Mouse (Mus musculus) megakaryocyte, embryonic 14.5 days (primary cell): ENCODE results near the gene Casp3. TPM values are rescaled to one million over a fixed set of nuclear protein-coding genes. Genes with fewer than 3 reads are reported as not detected.
"Not testable (repeated sequence)": the region's sequence is repeated elsewhere in the genome, so short reads cannot be mapped to it uniquely, and the experiment has no call there.

ENCODE experiments used
- H3K27me3 ChIP-seq: replicated peaks from 2 replicates; pipeline ENCODE3; 2012; ENCODE audit warnings: inconsistent platforms
- H3K36me3 ChIP-seq: replicated peaks from 2 replicates; pipeline ENCODE3; 2012; ENCODE audit warnings: low read length, inconsistent platforms, mixed read lengths
- H3K4me1 ChIP-seq: 2 replicates; pipeline ENCODE4 v1.6.1; 2012; ENCODE audit warnings: inconsistent platforms
- H3K4me3 ChIP-seq: replicated peaks from 2 replicates; pipeline ENCODE3; 2012; ENCODE audit warnings: moderate library complexity, mild to moderate bottlenecking, inconsistent platforms
- H3K9me3 ChIP-seq: 2 replicates; pipeline ENCODE4 v1.6.1; 2012; ENCODE audit warnings: inconsistent platforms
- FLI1 ChIP-seq: IDR thresholded peaks from 2 replicates; pipeline ENCODE4 v1.6.1; 2012; ENCODE audit warnings: low read length, inconsistent platforms, mixed read lengths
- GATA1 ChIP-seq: IDR thresholded peaks from 3 replicates; pipeline ENCODE4 v1.6.1; 2012; ENCODE audit warnings: mixed read lengths, low read length, inconsistent platforms, borderline replicate concordance
- polyA plus RNA-seq: library from polyadenylated mRNA; stranded (reverse); fragments of >175 nt; gene quantifications from 2 replicates; pipeline ENCODE4 v1.2.3, GENCODE M21; 2012; ENCODE audit warnings: low replicate concordance; ENCODE audit not compliant: insufficient read depth

Gene Casp3
- 5.7 and 12.1 TPM in 2 replicates for polyA plus RNA-seq

DNA sequence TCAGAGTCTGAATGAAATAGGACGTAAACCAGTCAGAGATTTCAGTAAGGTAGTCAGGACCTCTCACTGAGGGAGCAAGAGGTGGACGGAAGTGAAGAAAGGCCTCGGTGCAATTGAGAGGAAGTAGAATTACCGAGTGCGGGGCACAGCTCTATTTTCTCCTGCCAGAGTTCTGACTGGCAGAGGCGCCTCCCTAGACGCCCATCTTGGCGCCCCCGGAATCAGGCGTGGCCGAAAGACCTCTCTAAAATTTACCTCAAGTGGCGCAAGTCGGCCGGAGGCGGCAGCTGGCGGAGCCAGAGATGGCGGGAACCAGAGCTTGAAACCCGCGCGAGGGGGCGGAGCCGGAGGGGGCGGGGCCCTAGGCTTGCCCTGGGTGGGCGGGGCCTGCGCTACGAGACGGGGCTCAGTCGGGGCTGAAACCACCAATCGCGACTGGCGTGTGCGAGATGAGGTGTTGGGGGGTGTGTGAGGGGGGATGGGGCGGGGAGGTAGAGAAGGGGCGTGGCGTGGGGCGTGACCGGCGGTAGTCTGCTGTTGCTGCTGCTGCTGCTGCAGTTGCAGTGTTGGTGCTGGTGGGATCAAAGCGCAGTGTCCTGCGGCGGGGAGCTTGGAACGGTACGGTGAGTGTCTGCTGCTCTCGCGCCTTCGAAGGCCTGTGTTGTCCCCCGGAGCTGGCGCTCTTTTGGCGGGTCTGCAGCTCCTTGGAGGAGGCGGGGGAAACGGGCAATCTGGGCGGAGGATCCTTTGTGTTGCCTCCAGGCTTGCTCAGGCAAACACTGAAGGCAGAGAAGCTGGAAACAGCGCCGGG lies at the start of gene Casp3, which contains the start of gene Primpol:
TSS of gene Casp3 (plus strand) at position 413 of the 811 bp plus-strand sequence.
TSS of gene Primpol (minus strand) at position 334 of the 811 bp plus-strand sequence.
- Histone ChIP-seq H3K36me3 (peaks cover 11% of the 10 kb centered on the region), H3K4me1 (peaks cover 43% of the 10 kb centered on the region), H3K27me3 (no peaks in the 10 kb centered on the region), H3K9me3 (no peaks in the 10 kb centered on the region), H3K4me3 (peak within 1 kb of the TSS; percentile 96)
- no peak for TF ChIP-seq FLI1
- TF ChIP-seq GATA1: no peak

DNA sequence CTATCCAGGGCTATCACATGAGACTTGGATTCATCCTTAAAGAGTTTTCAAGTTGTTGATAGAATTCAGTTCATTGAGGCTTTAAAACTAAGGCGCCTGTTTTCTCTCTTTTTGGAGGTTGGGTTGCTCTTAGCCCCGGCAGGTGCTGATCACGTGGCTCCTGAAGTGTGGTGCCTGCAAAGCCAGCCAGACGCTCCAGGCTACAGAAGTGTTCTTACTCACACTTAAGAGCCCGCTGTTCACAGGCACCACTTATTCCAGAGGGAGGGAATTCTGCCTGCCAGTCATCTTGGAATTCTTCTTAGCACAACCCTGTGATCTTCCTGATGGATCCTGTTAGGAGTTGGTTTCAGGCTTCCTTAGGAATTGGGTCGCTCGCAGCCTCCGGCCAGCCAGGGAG lies 49.1 kb upstream of the Casp3 start:
- no peaks in the 10 kb centered on the region for H3K27me3 ChIP-seq
- TF ChIP-seq GATA1 (no peak), FLI1 (no peak)
- H3K9me3 ChIP-seq: no peaks in the 10 kb centered on the region
- H3K4me1 ChIP-seq: peaks cover 17% of the 10 kb centered on the region; the same call in 1 of the 2 replicates
- H3K4me3 ChIP-seq: no peak overlapping the region
- H3K36me3 ChIP-seq: peaks cover 61% of the 10 kb centered on the region

DNA sequence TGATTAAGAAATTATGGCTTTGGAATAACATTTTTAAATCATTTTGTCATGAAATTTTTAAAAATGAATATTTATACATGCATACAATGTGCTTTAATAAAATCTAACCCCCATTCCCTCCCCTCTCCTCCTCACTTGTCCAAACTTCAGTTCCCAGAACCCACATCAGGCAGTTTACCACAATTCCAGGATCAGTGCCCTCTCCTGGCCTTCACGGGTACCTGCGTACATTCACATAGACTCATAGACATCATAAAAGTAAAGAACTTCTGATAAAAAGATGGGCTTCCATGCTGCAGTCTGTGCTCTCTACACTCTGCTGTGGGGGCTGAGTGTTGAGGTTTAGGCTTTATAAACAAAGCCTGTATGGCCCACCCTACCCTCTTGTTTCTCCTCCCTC lies 48.1 kb upstream of the Casp3 start:
- Histone ChIP-seq H3K36me3 (peaks cover 61% of the 10 kb centered on the region), H3K9me3 (no peaks in the 10 kb centered on the region), H3K4me1 (peaks cover 13% of the 10 kb centered on the region; the same call in 1 of the 2 replicates), H3K4me3 (no peak overlapping the region), H3K27me3 (no peaks in the 10 kb centered on the region)
- TF ChIP-seq GATA1: no peak
- no peak for TF ChIP-seq FLI1

DNA sequence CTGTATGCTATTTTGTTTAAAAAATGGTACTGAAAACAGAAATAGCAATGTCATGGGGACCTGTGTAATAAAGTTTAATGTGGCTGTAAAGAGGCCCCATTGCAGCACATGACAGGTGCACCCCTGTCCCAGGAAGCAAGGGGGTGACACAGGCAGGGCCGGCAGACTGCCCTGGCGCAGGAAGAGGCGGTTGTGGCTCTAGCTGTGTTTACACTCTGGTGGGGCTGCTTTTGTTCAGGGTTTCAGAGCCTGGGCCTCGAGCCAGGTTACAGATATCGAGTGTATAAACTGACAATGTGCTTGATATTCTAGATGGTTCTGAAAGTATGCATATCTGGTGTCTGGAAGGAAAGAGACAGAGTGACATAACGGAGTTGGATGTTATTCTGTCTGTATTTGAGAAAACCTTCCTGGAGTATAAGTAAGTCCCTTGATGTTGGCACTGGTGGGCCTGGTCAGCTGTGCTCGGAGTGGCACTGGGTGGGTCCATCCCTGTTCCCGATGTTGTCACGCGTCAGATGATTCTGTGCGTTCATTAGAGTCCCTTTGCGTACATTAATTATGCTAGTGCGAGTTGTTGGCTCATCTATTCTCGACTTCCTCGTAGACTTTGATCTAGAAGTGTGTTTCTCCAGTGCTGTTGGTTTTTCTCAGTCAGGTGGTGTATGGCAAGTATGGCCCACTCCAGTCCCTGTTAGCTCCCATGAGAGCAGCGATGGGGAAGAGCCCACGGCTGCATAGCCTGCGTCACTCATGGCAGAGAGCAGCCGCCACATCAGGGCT lies 47.2 kb upstream of the Casp3 start:
- Histone ChIP-seq H3K9me3 (no peaks in the 10 kb centered on the region), H3K4me3 (no peak overlapping the region), H3K4me1 (peaks cover 8% of the 10 kb centered on the region; the same call in 1 of the 2 replicates), H3K36me3 (peaks cover 65% of the 10 kb centered on the region), H3K27me3 (no peaks in the 10 kb centered on the region)
- TF ChIP-seq FLI1 (no peak), GATA1 (no peak)

DNA sequence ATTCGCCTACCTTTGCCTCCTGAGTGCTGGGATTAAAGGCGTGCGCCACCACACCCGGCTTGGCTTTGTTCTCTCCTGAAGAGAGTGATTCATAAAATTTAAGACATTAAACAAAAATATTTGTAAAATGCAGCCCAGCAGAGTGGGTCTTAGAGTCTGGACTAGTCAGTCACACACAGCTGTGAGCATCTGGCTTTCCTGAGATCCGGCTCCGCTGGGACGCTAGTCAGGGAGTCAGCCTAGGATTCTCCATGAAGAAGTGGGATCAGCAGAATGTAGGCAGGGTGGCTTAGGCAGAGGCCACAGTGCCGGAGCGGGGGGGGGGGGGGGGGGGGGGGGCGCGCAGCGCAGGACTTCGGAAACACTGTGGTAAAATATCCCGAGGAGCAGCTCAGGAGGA lies 46.4 kb upstream of the Casp3 start:
- no peak for TF ChIP-seq GATA1
- TF ChIP-seq FLI1: no peak
- H3K36me3 ChIP-seq: peaks cover 67% of the 10 kb centered on the region
- no peaks in the 10 kb centered on the region for H3K27me3 ChIP-seq
- no peak overlapping the region for H3K4me3 ChIP-seq
- no peaks in the 10 kb centered on the region for H3K9me3 ChIP-seq
- peaks cover 8% of the 10 kb centered on the region; the same call in 1 of the 2 replicates for H3K4me1 ChIP-seq

DNA sequence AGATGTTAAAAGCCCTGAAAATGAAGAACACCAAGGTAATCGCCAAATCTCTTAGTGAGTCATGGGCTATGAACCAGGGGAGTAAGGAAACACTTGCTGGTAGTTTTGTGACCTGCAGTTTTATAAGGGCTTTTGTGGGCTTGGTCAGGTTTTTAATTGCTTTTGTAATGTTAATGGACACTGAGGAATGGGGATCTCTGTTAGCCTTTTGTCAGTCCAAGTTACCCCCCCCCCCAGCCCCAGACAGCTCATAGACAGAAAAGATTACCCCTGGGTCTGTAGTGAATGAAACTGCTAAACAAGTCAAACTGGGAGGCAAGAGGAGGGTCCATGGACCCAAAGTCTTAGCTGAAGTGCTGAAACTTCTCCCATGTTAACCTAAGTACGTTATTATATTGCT lies 43.6 kb upstream of the Casp3 start:
- TF ChIP-seq FLI1 (no peak), GATA1 (no peak)

DNA sequence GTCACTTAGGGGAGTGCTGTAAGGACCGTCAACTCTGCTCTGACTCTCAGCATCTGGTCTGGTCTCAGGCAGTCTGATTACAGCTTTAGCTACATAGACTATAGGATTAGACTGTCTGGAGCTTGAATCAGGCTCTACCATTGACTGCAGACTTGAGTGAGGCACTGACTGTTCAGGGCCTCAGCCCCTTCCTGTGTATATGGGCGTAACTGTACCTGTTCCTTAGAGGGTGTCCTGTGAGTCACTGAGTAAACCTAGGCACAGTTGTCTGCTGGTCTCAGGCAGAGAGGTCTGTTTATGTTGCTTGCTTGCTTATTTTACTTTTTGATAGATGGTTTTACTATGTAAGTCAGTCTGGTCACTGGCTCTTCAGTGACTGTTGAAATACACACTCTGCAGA lies 43.1 kb upstream of the Casp3 start:
- no peak for TF ChIP-seq FLI1
- TF ChIP-seq GATA1: no peak
- Histone ChIP-seq H3K36me3 (peaks cover 84% of the 10 kb centered on the region), H3K27me3 (no peaks in the 10 kb centered on the region), H3K9me3 (no peaks in the 10 kb centered on the region), H3K4me3 (no peak overlapping the region), H3K4me1 (peaks cover 22% of the 10 kb centered on the region)

More for the DNA sequence above, 43.6 kb upstream of the Casp3 start:
- peaks cover 22% of the 10 kb centered on the region for H3K4me1 ChIP-seq
- H3K36me3 ChIP-seq: peaks cover 81% of the 10 kb centered on the region
- H3K4me3 ChIP-seq: no peak overlapping the region
- H3K9me3 ChIP-seq: no peaks in the 10 kb centered on the region
- no peaks in the 10 kb centered on the region for H3K27me3 ChIP-seq

DNA sequence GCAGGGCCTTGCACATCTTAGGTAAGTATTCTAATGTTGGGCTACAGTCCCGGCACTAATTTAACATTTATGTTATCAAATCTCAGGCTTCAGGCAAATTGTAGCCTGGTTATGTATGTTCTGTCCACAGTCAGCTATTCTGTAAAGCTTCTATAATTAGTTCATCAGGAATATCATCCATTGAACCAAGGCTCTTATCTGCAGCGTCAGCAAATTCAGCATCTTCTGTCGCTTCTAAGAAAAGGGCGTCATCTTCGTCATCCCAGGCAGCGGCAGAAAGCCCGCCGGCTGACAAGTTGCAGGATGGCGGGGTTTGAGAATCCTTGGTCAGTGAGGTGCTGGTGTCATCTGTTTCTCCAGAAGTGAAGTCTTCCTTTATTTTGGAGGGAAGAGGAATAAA lies 38.3 kb upstream of the Casp3 start:
- H3K4me3 ChIP-seq: no peak overlapping the region
- TF ChIP-seq GATA1 (no peak), FLI1 (no peak)
- peaks cover 93% of the 10 kb centered on the region for H3K36me3 ChIP-seq
- no peaks in the 10 kb centered on the region for H3K27me3 ChIP-seq
- H3K4me1 ChIP-seq: peaks cover 24% of the 10 kb centered on the region
- no peaks in the 10 kb centered on the region for H3K9me3 ChIP-seq

DNA sequence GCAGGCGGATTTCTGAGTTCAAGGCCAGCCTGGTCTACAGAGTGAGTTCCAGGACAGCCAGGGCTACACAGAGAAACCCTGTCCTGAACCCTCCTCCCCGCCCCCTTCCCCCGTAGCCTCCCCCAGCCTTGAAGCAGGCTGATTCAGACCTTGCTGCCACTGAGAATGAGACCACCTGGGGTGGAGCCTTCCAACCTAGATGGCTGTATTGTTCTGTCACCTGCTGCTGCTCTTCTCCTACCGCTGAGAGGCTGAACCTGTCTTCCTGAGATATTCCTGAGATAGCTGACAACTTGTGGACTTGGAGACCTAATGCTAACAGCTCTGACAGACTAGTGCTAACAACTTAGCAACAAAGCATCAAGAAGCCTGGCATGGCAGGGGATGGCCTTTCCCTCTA lies 32.8 kb upstream of the Casp3 start:
- Histone ChIP-seq H3K4me1 (peaks cover 15% of the 10 kb centered on the region), H3K36me3 (peaks cover 70% of the 10 kb centered on the region)
- H3K4me3 ChIP-seq, H3K9me3 ChIP-seq, H3K27me3 ChIP-seq: not testable (repeated sequence)

DNA sequence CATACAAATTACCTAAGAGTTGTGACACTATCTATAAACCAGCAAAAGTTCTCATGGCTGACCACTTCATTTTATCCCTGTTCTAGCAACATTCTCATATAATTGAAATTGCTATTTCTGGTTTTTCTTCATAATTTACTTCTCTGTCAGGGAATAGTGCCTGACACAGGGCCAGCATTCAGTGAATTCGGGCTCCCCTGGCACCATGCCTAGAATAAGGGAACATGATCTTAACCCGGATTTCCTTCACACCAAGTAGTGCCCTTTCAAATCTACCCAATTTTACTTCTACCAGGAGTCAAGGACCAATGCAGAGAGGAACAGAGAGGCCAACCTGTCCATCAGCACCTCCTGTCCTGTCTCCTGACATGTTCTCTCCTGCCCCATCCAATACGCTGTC lies 31.5 kb upstream of the Casp3 start:
- H3K36me3 ChIP-seq: peaks cover 67% of the 10 kb centered on the region

More for the DNA sequence above, 31.5 kb upstream of the Casp3 start:
- Histone ChIP-seq H3K4me1 (peaks cover 15% of the 10 kb centered on the region), H3K9me3 (no peaks in the 10 kb centered on the region), H3K27me3 (no peaks in the 10 kb centered on the region), H3K4me3 (no peak overlapping the region)
- no peak for TF ChIP-seq GATA1
- TF ChIP-seq FLI1: no peak
